Mouse (Mus musculus): ENCODE measurements around the gene Gclc. TPM values are rescaled to one million over a fixed set of nuclear protein-coding genes. Genes with fewer than 3 reads are reported as not detected.
"Not testable (repeated sequence)": the region's sequence is repeated elsewhere in the genome, so short reads cannot be mapped to it uniquely, and the experiment has no call there.

Gclc gene
- total RNA-seq, 2 experiments from 2014 or later, result 86.1 to 92.9 TPM

GRCm38 (mm10) chr9:77741452-77741851, 12.9 kb upstream of the Gclc start:
- ATAC-seq (replicated peaks; ENCODE audit: low FRiP score, poor library complexity, severe bottlenecking), result no peak

- no peak for ATAC-seq (replicated peaks; ENCODE audit: low FRiP score, poor library complexity, severe bottlenecking)
Observed at GRCm38 (mm10) chr9:77744798-77745197, 9.5 kb upstream of the Gclc start.

- ATAC-seq (replicated peaks; ENCODE audit: low FRiP score, poor library complexity, severe bottlenecking), result no peak
Observed at GRCm38 (mm10) chr9:77746315-77746714, 8.0 kb upstream of the Gclc start.

- ATAC-seq (replicated peaks; ENCODE audit: low FRiP score, poor library complexity, severe bottlenecking), result not testable (repeated sequence)
Observed at GRCm38 (mm10) chr9:77748292-77748691, 6.0 kb upstream of the Gclc start.

GRCm38 (mm10) chr9:77750133-77751060, 3.9 kb upstream of the Gclc start:
- ATAC-seq (replicated peaks; ENCODE audit: low FRiP score, poor library complexity, severe bottlenecking), result peak; percentile 77

GRCm38 (mm10) chr9:77751091-77751521, 3.2 kb upstream of the Gclc start:
- 0 out of 2 replicates have a peak, but pooled peaks have one; percentile 8 for ATAC-seq (replicated peaks; ENCODE audit: low FRiP score, poor library complexity, severe bottlenecking)

GRCm38 (mm10) chr9:77754728-77755402, 530 bp downstream of the Gclc start:
- ATAC-seq (replicated peaks; ENCODE audit: low FRiP score, poor library complexity, severe bottlenecking), result peak; percentile 16; the same call in 1 of the 2 replicates

GRCm38 (mm10) chr9:77755403-77755784, 1.1 kb downstream of the Gclc start:
- ATAC-seq (replicated peaks; ENCODE audit: low FRiP score, poor library complexity, severe bottlenecking), result no peak

- peak; percentile 69 for ATAC-seq (replicated peaks; ENCODE audit: low FRiP score, poor library complexity, severe bottlenecking)
Observed at GRCm38 (mm10) chr9:77756076-77756475, 1.7 kb downstream of the Gclc start.

GRCm38 (mm10) chr9:77757331-77757730, 3.0 kb downstream of the Gclc start:
- ATAC-seq (replicated peaks; ENCODE audit: low FRiP score, poor library complexity, severe bottlenecking), result peak; percentile 73

- no peak for ATAC-seq (replicated peaks; ENCODE audit: low FRiP score, poor library complexity, severe bottlenecking)
Observed at GRCm38 (mm10) chr9:77758481-77758880, 4.1 kb downstream of the Gclc start.

- ATAC-seq (replicated peaks; ENCODE audit: low FRiP score, poor library complexity, severe bottlenecking), result no peak
Observed at GRCm38 (mm10) chr9:77759111-77759510, 4.8 kb downstream of the Gclc start.

GRCm38 (mm10) chr9:77759756-77760155, 5.4 kb downstream of the Gclc start:
- no peak for ATAC-seq (replicated peaks; ENCODE audit: low FRiP score, poor library complexity, severe bottlenecking)

GRCm38 (mm10) chr9:77766218-77766617, 11.9 kb downstream of the Gclc start:
- no peak for ATAC-seq (replicated peaks; ENCODE audit: low FRiP score, poor library complexity, severe bottlenecking)

GRCm38 (mm10) chr9:77766767-77767166, 12.4 kb downstream of the Gclc start:
- no peak for ATAC-seq (replicated peaks; ENCODE audit: low FRiP score, poor library complexity, severe bottlenecking)

- ATAC-seq (replicated peaks; ENCODE audit: low FRiP score, poor library complexity, severe bottlenecking), result no peak
Observed at GRCm38 (mm10) chr9:77770909-77771308, 16.6 kb downstream of the Gclc start.

- no peak for ATAC-seq (replicated peaks; ENCODE audit: low FRiP score, poor library complexity, severe bottlenecking)
Observed at GRCm38 (mm10) chr9:77771330-77771729, 17.0 kb downstream of the Gclc start.

GRCm38 (mm10) chr9:77771765-77772383, 17.5 kb downstream of the Gclc start:
- no peak for ATAC-seq (replicated peaks; ENCODE audit: low FRiP score, poor library complexity, severe bottlenecking)

GRCm38 (mm10) chr9:77776720-77777515, 22.6 kb downstream of the Gclc start:
- no peak for ATAC-seq (replicated peaks; ENCODE audit: low FRiP score, poor library complexity, severe bottlenecking)

- no peak for ATAC-seq (replicated peaks; ENCODE audit: low FRiP score, poor library complexity, severe bottlenecking)
Observed at GRCm38 (mm10) chr9:77777622-77778021, 23.3 kb downstream of the Gclc start.
